Mouse (Mus musculus): ENCODE measurements at regions not wholly inside any gene's neighbourhood (a gene's known extent, or its start where the extent isn't known, plus 50 kb on each side); places are given as distances from the start of the nearest gene placed in this dataset.

DNA sequence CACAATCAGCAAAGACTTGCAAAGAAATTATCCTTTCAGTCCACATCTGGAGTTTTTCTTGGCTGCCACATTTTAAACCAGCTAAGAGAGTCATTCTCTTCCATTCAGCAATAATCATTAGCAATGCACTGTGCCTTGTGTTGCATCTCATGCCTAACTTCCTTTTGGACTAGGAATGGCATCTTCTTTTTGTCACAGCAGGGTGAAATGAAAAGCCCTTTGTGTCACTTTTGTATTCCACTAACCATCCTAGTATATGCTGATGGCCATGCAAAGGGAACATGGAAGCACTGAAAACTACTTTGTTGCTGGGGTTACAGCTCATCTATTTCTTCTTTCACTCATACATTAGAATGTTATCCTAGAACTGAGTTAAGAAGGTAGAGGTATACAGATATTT is 59.8 kb upstream of the Otogl start:
- ATAC-seq (ENCODE audit: insufficient number of reproducible peaks, low FRiP score, low TSS enrichment, low read depth) (no peak), DNase-seq (ENCODE audit: low spot score) (no peak)
- no peaks in the 10 kb centered on the region for H3K4me1 ChIP-seq (ENCODE audit: control insufficient read depth, insufficient read depth, low read length)
- H3K4me3 ChIP-seq (ENCODE audit: low read depth, low read length) = no peak overlapping the region
- H3K36me3 ChIP-seq (ENCODE audit: control insufficient read depth, insufficient read depth, low read length) = no peaks in the 10 kb centered on the region
- no peaks in the 10 kb centered on the region for H3K27me3 ChIP-seq (ENCODE audit: control insufficient read depth, insufficient read depth, low read length)
- no peak overlapping the region for H3K9ac ChIP-seq (ENCODE audit: low read length)
- no peak overlapping the region for H3K4me2 ChIP-seq (ENCODE audit: low read depth, severe bottlenecking)
- H3K27ac ChIP-seq (replicated peaks; ENCODE audit: low read depth, low read length) = no peak overlapping the region
- no peaks in the 10 kb centered on the region for H3K9me3 ChIP-seq (ENCODE audit: control insufficient read depth, low read length)

- Histone ChIP-seq H3K4me1 (ENCODE audit: control insufficient read depth, insufficient read depth, low read length) (no peaks in the 10 kb centered on the region), H3K27ac (replicated peaks; ENCODE audit: low read depth, low read length) (no peak overlapping the region), H3K27me3 (ENCODE audit: control insufficient read depth, insufficient read depth, low read length) (no peaks in the 10 kb centered on the region), H3K9ac (ENCODE audit: low read length) (no peak overlapping the region), H3K9me3 (ENCODE audit: control insufficient read depth, low read length) (no peaks in the 10 kb centered on the region), H3K4me3 (ENCODE audit: low read depth, low read length) (no peak overlapping the region), H3K4me2 (ENCODE audit: low read depth, severe bottlenecking) (no peak overlapping the region), H3K36me3 (ENCODE audit: control insufficient read depth, insufficient read depth, low read length) (no peaks in the 10 kb centered on the region)
- ATAC-seq (ENCODE audit: insufficient number of reproducible peaks, low FRiP score, low TSS enrichment, low read depth) (no peak), DNase-seq (ENCODE audit: low spot score) (no peak)
- WGBS = 90% methylated on average over 11 of the region's 11 CpGs
Observed at GRCm38 (mm10) chr10:107966996-107967395, 55.1 kb upstream of the Otogl start.

- Histone ChIP-seq H3K4me3 (ENCODE audit: low read depth, low read length) (no peak overlapping the region), H3K4me1 (ENCODE audit: control insufficient read depth, insufficient read depth, low read length) (no peaks in the 10 kb centered on the region), H3K27me3 (ENCODE audit: control insufficient read depth, insufficient read depth, low read length) (no peaks in the 10 kb centered on the region), H3K9ac (ENCODE audit: low read length) (no peak overlapping the region), H3K4me2 (ENCODE audit: low read depth, severe bottlenecking) (no peak overlapping the region), H3K27ac (replicated peaks; ENCODE audit: low read depth, low read length) (no peak overlapping the region), H3K36me3 (ENCODE audit: control insufficient read depth, insufficient read depth, low read length) (no peaks in the 10 kb centered on the region), H3K9me3 (ENCODE audit: control insufficient read depth, low read length) (no peaks in the 10 kb centered on the region)
- ATAC-seq (ENCODE audit: insufficient number of reproducible peaks, low FRiP score, low TSS enrichment, low read depth) = no peak
- WGBS = 67% methylated on average over 1 of the region's 1 CpGs
- DNase-seq (ENCODE audit: low spot score) = no peak
Observed at GRCm38 (mm10) chr10:107964022-107964421, 52.1 kb upstream of the Otogl start.

DNA sequence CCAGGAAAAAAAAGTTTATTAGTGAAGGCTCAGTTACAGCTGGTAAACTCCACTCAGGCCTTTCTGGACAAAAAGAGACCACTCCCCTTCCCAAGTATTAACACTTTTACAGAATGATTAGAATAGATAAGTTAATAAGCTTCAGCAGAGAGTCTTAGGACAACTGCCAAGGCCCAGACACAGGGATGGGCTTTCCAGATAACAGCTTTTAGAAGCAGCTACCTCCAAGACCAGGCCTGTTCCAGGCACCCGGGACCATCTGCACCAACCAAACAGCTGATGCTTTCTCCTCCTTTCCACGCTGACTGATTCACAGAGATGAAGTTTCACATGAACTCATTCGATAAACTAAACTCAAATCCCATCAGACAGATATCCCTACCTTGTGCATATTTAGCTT is 50.2 kb upstream of the Otogl start:
- H3K27me3 ChIP-seq (ENCODE audit: control insufficient read depth, insufficient read depth, low read length) = no peaks in the 10 kb centered on the region
- no peak overlapping the region for H3K9ac ChIP-seq (ENCODE audit: low read length)
- no peak overlapping the region for H3K27ac ChIP-seq (replicated peaks; ENCODE audit: low read depth, low read length)
- WGBS = 86% methylated on average over 3 of the region's 3 CpGs
- H3K4me3 ChIP-seq (ENCODE audit: low read depth, low read length) = no peak overlapping the region
- H3K4me2 ChIP-seq (ENCODE audit: low read depth, severe bottlenecking) = no peak overlapping the region
- H3K36me3 ChIP-seq (ENCODE audit: control insufficient read depth, insufficient read depth, low read length) = no peaks in the 10 kb centered on the region
- H3K9me3 ChIP-seq (ENCODE audit: control insufficient read depth, low read length) = no peaks in the 10 kb centered on the region
- ATAC-seq (ENCODE audit: insufficient number of reproducible peaks, low FRiP score, low TSS enrichment, low read depth) (no peak), DNase-seq (ENCODE audit: low spot score) (no peak)
- H3K4me1 ChIP-seq (ENCODE audit: control insufficient read depth, insufficient read depth, low read length) = no peaks in the 10 kb centered on the region

Measured in limb, embryonic 11.5 days (tissue).